Mouse (Mus musculus) adipocyte (in vitro differentiated cells): ENCODE data around the gene Pbx3.

Experiments
- DNase-seq: peaks from one replicate; pipeline ENCODE4 v3.0.0-alpha.2; 2016; ENCODE audit warnings: low spot score

Pbx3 gene

GRCm38 (mm10) chr2:34221477-34221876 is 151.5 kb downstream of the Pbx3 start:
- DNase-seq: no peak

GRCm38 (mm10) chr2:34219150-34219549 is 153.8 kb downstream of the Pbx3 start:
- DNase-seq: no peak

- DNase-seq: no peak
These were observed 155.3 kb downstream of the Pbx3 start for GRCm38 (mm10) chr2:34217596-34217995.

GRCm38 (mm10) chr2:34215496-34215895 is 157.4 kb downstream of the Pbx3 start:
- DNase-seq: no peak

- no peak for DNase-seq
These were observed 160.5 kb downstream of the Pbx3 start for GRCm38 (mm10) chr2:34212418-34212817.

- DNase-seq: no peak
These were observed 168.1 kb downstream of the Pbx3 start for GRCm38 (mm10) chr2:34204797-34205196.

GRCm38 (mm10) chr2:34204325-34204724 is 168.6 kb downstream of the Pbx3 start:
- DNase-seq: no peak

GRCm38 (mm10) chr2:34193870-34194820 is 178.8 kb downstream of the Pbx3 start:
- DNase-seq: no peak

- no peak for DNase-seq
These were observed 179.7 kb downstream of the Pbx3 start for GRCm38 (mm10) chr2:34193276-34193675.

GRCm38 (mm10) chr2:34187366-34187765 is 185.6 kb downstream of the Pbx3 start:
- no peak for DNase-seq

GRCm38 (mm10) chr2:34181600-34181999 is 191.3 kb downstream of the Pbx3 start:
- no peak for DNase-seq

GRCm38 (mm10) chr2:34179299-34179698 is 193.6 kb downstream of the Pbx3 start:
- no peak for DNase-seq

GRCm38 (mm10) chr2:34178653-34179052 is 194.3 kb downstream of the Pbx3 start:
- DNase-seq: no peak

- DNase-seq: no peak
These were observed 202.5 kb downstream of the Pbx3 start for GRCm38 (mm10) chr2:34170424-34170823.

- no peak for DNase-seq
These were observed 203.3 kb downstream of the Pbx3 start for GRCm38 (mm10) chr2:34169626-34170025.

GRCm38 (mm10) chr2:34168191-34168590 is 204.8 kb downstream of the Pbx3 start:
- DNase-seq: no peak

GRCm38 (mm10) chr2:34162484-34162883 is 210.5 kb downstream of the Pbx3 start:
- DNase-seq: no peak

GRCm38 (mm10) chr2:34157746-34158145 is 215.2 kb downstream of the Pbx3 start:
- no peak for DNase-seq

GRCm38 (mm10) chr2:34154833-34155232 is 218.1 kb downstream of the Pbx3 start:
- no peak for DNase-seq

- DNase-seq: no peak
These were observed 219.6 kb downstream of the Pbx3 start for GRCm38 (mm10) chr2:34153336-34153735.

GRCm38 (mm10) chr2:34150560-34150959 is 222.4 kb downstream of the Pbx3 start:
- no peak for DNase-seq

GRCm38 (mm10) chr2:34148214-34148613 is 224.7 kb downstream of the Pbx3 start:
- DNase-seq: no peak

GRCm38 (mm10) chr2:34147476-34147875 is 225.5 kb downstream of the Pbx3 start:
- no peak for DNase-seq

- peak; percentile 72 for DNase-seq
These were observed 225.9 kb downstream of the Pbx3 start for GRCm38 (mm10) chr2:34147036-34147435.
